Mouse (Mus musculus): Measurements from ENCODE around the gene Apba1. TPM values are rescaled to one million over a fixed set of nuclear protein-coding genes. Genes with fewer than 3 reads are reported as not detected.
A peak's percentile ranks its signal among the peaks of the same experiment; 100 is the strongest.

The Apba1 gene
- total RNA-seq, 4 experiments from 2014 or later, result 124 to 130 (median 127) TPM

- no peak for DNase-seq (ENCODE audit: low spot score in 2 of 2)
Measured at GRCm38 (mm10) chr19:23924791-23925190, 166.1 kb downstream of the Apba1 start.

- no peak for DNase-seq (ENCODE audit: low spot score in 2 of 2)
Measured at GRCm38 (mm10) chr19:23925541-23925940, 166.9 kb downstream of the Apba1 start.

GRCm38 (mm10) chr19:23930826-23931225 lies 172.1 kb downstream of the Apba1 start:
- DNase-seq (ENCODE audit: low spot score in 2 of 2), result no peak

- no peak for DNase-seq (ENCODE audit: low spot score in 2 of 2)
Measured at GRCm38 (mm10) chr19:23941422-23941949, 182.8 kb downstream of the Apba1 start.

GRCm38 (mm10) chr19:23942886-23943285 lies 184.2 kb downstream of the Apba1 start:
- no peak for DNase-seq (ENCODE audit: low spot score in 2 of 2)

GRCm38 (mm10) chr19:23946026-23946685 lies 187.5 kb downstream of the Apba1 start:
- DNase-seq (ENCODE audit: low spot score in 2 of 2), result no peak

GRCm38 (mm10) chr19:23946751-23947150 lies 188.1 kb downstream of the Apba1 start:
- no peak for DNase-seq (ENCODE audit: low spot score in 2 of 2)

GRCm38 (mm10) chr19:23947871-23948270 lies 189.2 kb downstream of the Apba1 start:
- DNase-seq (ENCODE audit: low spot score in 2 of 2), result no peak

- no peak for DNase-seq (ENCODE audit: low spot score in 2 of 2)
Measured at GRCm38 (mm10) chr19:23948301-23949000, 189.8 kb downstream of the Apba1 start.

GRCm38 (mm10) chr19:23955461-23955860 lies 196.8 kb downstream of the Apba1 start:
- no peak for DNase-seq (ENCODE audit: low spot score in 2 of 2)

- DNase-seq (ENCODE audit: low spot score in 2 of 2), result no peak
Measured at GRCm38 (mm10) chr19:23956299-23956975, 197.8 kb downstream of the Apba1 start.

GRCm38 (mm10) chr19:23957563-23957962 lies 198.9 kb downstream of the Apba1 start:
- DNase-seq (ENCODE audit: low spot score in 2 of 2), result no peak

GRCm38 (mm10) chr19:23958925-23959324 lies 200.2 kb downstream of the Apba1 start:
- DNase-seq (ENCODE audit: low spot score in 2 of 2), result no peak

GRCm38 (mm10) chr19:23959870-23960269 lies 201.2 kb downstream of the Apba1 start:
- no peak for DNase-seq (ENCODE audit: low spot score in 2 of 2)

GRCm38 (mm10) chr19:23960275-23960674 lies 201.6 kb downstream of the Apba1 start:
- DNase-seq (ENCODE audit: low spot score in 2 of 2), result peak in 1 of 2 experiments; percentile 39

- no peak for DNase-seq (ENCODE audit: low spot score in 2 of 2)
Measured at GRCm38 (mm10) chr19:23960831-23961447, 202.3 kb downstream of the Apba1 start.

- DNase-seq (ENCODE audit: low spot score in 2 of 2), result peak; percentile 48 to 49
Measured at GRCm38 (mm10) chr19:23961516-23961915, 202.8 kb downstream of the Apba1 start.

- no peak for DNase-seq (ENCODE audit: low spot score in 2 of 2)
Measured at GRCm38 (mm10) chr19:23964401-23964910, 205.8 kb downstream of the Apba1 start.

GRCm38 (mm10) chr19:23966376-23966775 lies 207.7 kb downstream of the Apba1 start:
- no peak for DNase-seq (ENCODE audit: low spot score in 2 of 2)

- peak; percentile 42 to 48 for DNase-seq (ENCODE audit: low spot score in 2 of 2)
Measured at GRCm38 (mm10) chr19:23967156-23967555, 208.5 kb downstream of the Apba1 start.

GRCm38 (mm10) chr19:23968125-23968861 lies 209.6 kb downstream of the Apba1 start:
- DNase-seq (ENCODE audit: low spot score in 2 of 2), result no peak

Data from layer of hippocampus, adult 8-10 months (tissue).